Comparison of ENCODE assay signal across 20 mouse cellular contexts in the genomic region with DNA sequence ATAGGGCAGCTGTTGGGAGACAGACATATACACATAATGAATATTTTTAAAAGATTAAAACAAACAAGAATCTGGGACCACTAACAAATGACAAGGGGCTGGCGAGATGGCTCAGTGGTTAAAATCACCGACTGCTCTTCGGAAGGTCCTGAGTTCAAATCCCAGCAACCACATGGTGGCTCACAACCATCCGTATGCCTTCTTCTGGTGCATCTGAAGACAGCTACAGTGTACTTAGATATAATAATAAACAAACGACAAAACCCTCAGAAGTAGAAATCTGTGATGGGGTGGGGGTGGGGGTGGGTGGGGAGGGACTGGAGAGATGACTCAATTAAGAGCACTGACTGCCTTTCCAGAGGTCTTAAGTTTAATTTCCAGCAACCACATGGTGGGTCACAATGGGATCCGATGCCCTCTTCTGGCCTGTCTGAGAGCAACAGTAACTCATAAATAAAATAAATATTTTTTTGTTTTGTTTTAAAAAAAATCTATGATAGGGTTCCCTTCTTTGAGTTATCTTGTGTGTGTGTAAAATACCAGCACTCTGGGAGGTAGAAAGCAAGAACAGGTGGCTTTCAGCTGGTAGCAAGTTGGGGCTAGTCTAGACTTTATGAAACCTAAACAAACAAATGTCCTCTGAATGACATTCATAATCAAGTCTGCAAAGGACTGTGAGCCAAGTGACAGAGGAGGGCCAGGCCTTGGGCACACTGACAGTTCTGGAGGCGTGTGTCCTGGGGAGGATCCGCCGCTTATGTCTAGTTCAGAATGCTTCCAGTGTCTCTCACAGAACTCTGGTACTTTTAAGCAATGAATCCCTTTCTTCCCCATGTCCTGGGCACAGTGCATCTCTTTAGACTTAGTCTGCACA. TPM values are rescaled to one million over a fixed set of nuclear protein-coding genes. Genes with fewer than 3 reads are reported as not detected.
A peak's percentile ranks its signal among the peaks of the same experiment; 100 is the strongest.
DNase-seq lines count a peak whose midpoint lies in the region; ATAC-seq and TF ChIP-seq lines count a peak whose summit lies in the region.
"Had no signal": no experiment of that assay in that cellular context is flagged by ENCODE, and none has a peak within 500 bp of the region (broad histone marks: within the 10 kb centered on the region; RNA-seq: fewer than 3 reads in every experiment).

No protein-coding gene starts in this region.

- H3K36me3 ChIP-seq in lung, postnatal 0 days (ENCODE audit: insufficient read depth, low read length) = peaks cover 16% of the 10 kb centered on the region; the same call in 1 of the 2 replicates

- DNase-seq in gastrocnemius, adult 2 months = peak; percentile 11
- DNase-seq in gastrocnemius, postnatal 25 days = no peak
- DNase-seq in heart, postnatal 10 days = peak; percentile 21 to 25
- DNase-seq in heart, postnatal 36 days = no peak
- peak; percentile 30 for DNase-seq in lung, postnatal 0 days (ENCODE audit: low spot score)
- no peak for DNase-seq in lung, postnatal 14 days
- peak; percentile 19 for DNase-seq in A20 (ENCODE audit: low read depth, low spot score)
- no peak for DNase-seq in cerebellum, adult 9-11 months
- DNase-seq: cerebellum, postnatal 36 days; kidney, adult 8-10 months; kidney, postnatal 4 days; liver, embryonic 13.5 days; retina, postnatal 1 day had no signal

- no peak for TF ChIP-seq EP300 in lung, postnatal 0 days (IDR thresholded peaks at IDR 0.05)

- H3K9me3 ChIP-seq in lung, postnatal 0 days (ENCODE audit: low read length) = no peaks in the 10 kb centered on the region
- H3K9me3 ChIP-seq: embryonic facial prominence, embryonic 15.5 days; limb, embryonic 12.5 days; liver, embryonic 13.5 days; midbrain, embryonic 10.5 days; stomach, embryonic 15.5 days had no signal

- no peak for TF ChIP-seq CTCF in gastrocnemius, adult 2 months (IDR thresholded peaks at IDR 0.05)
- peak; percentile 32 for TF ChIP-seq CTCF in lung, postnatal 0 days (IDR thresholded peaks at IDR 0.05)

- H3K27ac ChIP-seq in gastrocnemius, adult 2 months = no peak overlapping the region
- no peak overlapping the region for H3K27ac ChIP-seq in lung, postnatal 0 days (ENCODE audit: low read length)
- H3K27ac ChIP-seq: embryonic facial prominence, embryonic 15.5 days; limb, embryonic 12.5 days; liver, embryonic 13.5 days; macrophage; midbrain, embryonic 10.5 days; stomach, embryonic 15.5 days had no signal

- 68% methylated on average over 9 of the region's 9 CpGs for WGBS in lung, postnatal 0 days

- no peak overlapping the region for H3K4me2 ChIP-seq in lung, postnatal 0 days (replicated peaks; ENCODE audit: low read depth, low read length)
- H3K4me2 ChIP-seq: embryonic facial prominence, embryonic 15.5 days; limb, embryonic 12.5 days; liver, embryonic 13.5 days; stomach, embryonic 15.5 days had no signal

- H3K4me3 ChIP-seq in gastrocnemius, adult 2 months = no peak overlapping the region
- no peak overlapping the region for H3K4me3 ChIP-seq in lung, postnatal 0 days (ENCODE audit: low read depth, low read length)
- H3K4me3 ChIP-seq: embryonic facial prominence, embryonic 15.5 days; limb, embryonic 12.5 days; liver, embryonic 13.5 days; midbrain, embryonic 10.5 days; stomach, embryonic 15.5 days had no signal

- intact Hi-C loops in gastrocnemius, adult 2 months (cut with DNase I) = no loop called here
- intact Hi-C loops in heart, postnatal 10 days (cut with DNase I) = no loop called here
- intact Hi-C loops in heart, postnatal 36 days (cut with DNase I) = loop anchor here (2.0 kb wide), 1 partner anchor 21 kb away; no protein-coding TSS in a partner anchor

- H3K4me1 ChIP-seq in lung, postnatal 0 days (ENCODE audit: insufficient read depth, low read depth, low read length) = no peaks in the 10 kb centered on the region
- H3K4me1 ChIP-seq: embryonic facial prominence, embryonic 15.5 days; limb, embryonic 12.5 days; liver, embryonic 13.5 days; midbrain, embryonic 10.5 days; stomach, embryonic 15.5 days had no signal

- peak; percentile 26 for ATAC-seq in lung, postnatal 0 days
- ATAC-seq: activated CD4-positive, CD25-positive, alpha-beta regulatory T cell, adult 4 months had no signal

- H3K9ac ChIP-seq in lung, postnatal 0 days (replicated peaks; ENCODE audit: low read depth) = no peak overlapping the region
- H3K9ac ChIP-seq: embryonic facial prominence, embryonic 15.5 days; limb, embryonic 12.5 days; liver, embryonic 13.5 days; stomach, embryonic 15.5 days had no signal

- H3K27me3 ChIP-seq in lung, postnatal 0 days (replicated peaks; ENCODE audit: insufficient read depth, low read length) = no peaks in the 10 kb centered on the region
- H3K27me3 ChIP-seq: embryonic facial prominence, embryonic 15.5 days; limb, embryonic 12.5 days; liver, embryonic 13.5 days; stomach, embryonic 15.5 days had no signal

RNA-seq across cellular contexts. Expression of a gene that starts 14.6 kb away (rescaled TPM):
- total RNA-seq in gastrocnemius, adult 2 months (2021) = 10 to 100 TPM; 10.6 to 11.2 TPM
- total RNA-seq in gastrocnemius, postnatal 25 days (2021) = 10 to 100 TPM; 11.6 to 11.7 TPM
- total RNA-seq in heart, postnatal 10 days (2021) = 10 to 100 TPM; 31.0 to 32.3 TPM
- 10 to 100 TPM; 18.1 to 20.3 TPM for total RNA-seq in heart, postnatal 36 days (2021)
- polyA plus RNA-seq in lung, postnatal 0 days (2015; fragmentation: Nextera tagmentation; extraction: Ambion mirVana) = 22.7 and 25.5 TPM in 2 replicates

RNA-seq across cellular contexts. Expression of a gene that starts 23.1 kb away (rescaled TPM):
- total RNA-seq in gastrocnemius, adult 2 months (2021) = 1,000 to 10,000 TPM in 1 of 2 experiments, 100 to 1,000 TPM in 1; 932 to 1,039 TPM
- 100 to 1,000 TPM; 829 to 878 TPM for total RNA-seq in gastrocnemius, postnatal 25 days (2021)
- 1,000 to 10,000 TPM; 1,171 to 1,193 TPM for total RNA-seq in heart, postnatal 10 days (2021)
- total RNA-seq in heart, postnatal 36 days (2021) = 100 to 1,000 TPM; 895 to 990 TPM
- polyA plus RNA-seq in lung, postnatal 0 days (2015; fragmentation: Nextera tagmentation; extraction: Ambion mirVana) = 3,759 and 4,424 TPM in 2 replicates

RNA-seq across cellular contexts. Expression of a gene that starts 27.7 kb away (rescaled TPM):
- total RNA-seq in gastrocnemius, adult 2 months (2021) = not detected
- not detected for total RNA-seq in gastrocnemius, postnatal 25 days (2021)
- under 1 TPM in 1 of 2 experiments, not detected in 1; 0.10 TPM for total RNA-seq in heart, postnatal 10 days (2021)
- total RNA-seq in heart, postnatal 36 days (2021) = not detected
- polyA plus RNA-seq in lung, postnatal 0 days (2015; fragmentation: Nextera tagmentation; extraction: Ambion mirVana) = 0.12 and 0.13 TPM in 2 replicates
- total RNA-seq: monocyte, adult 5-6 weeks had no signal
- polyA plus RNA-seq: activated CD4-positive, CD25-positive, alpha-beta regulatory T cell, adult 4 months; macrophage had no signal

RNA-seq across cellular contexts. Expression of a gene that starts 46.6 kb away (rescaled TPM):
- total RNA-seq in gastrocnemius, adult 2 months (2021) = 10 to 100 TPM; 65.6 to 73.1 TPM
- total RNA-seq in gastrocnemius, postnatal 25 days (2021) = 10 to 100 TPM; 58.3 to 58.8 TPM
- total RNA-seq in heart, postnatal 10 days (2021) = 10 to 100 TPM; 40.9 to 41.1 TPM
- 10 to 100 TPM; 45.2 to 49.4 TPM for total RNA-seq in heart, postnatal 36 days (2021)
- polyA plus RNA-seq in lung, postnatal 0 days (2015; fragmentation: Nextera tagmentation; extraction: Ambion mirVana) = 63.7 and 68.5 TPM in 2 replicates

RNA-seq across cellular contexts. Expression of a gene that starts 57.2 kb away (rescaled TPM):
- 10 to 100 TPM; 18.1 to 21.5 TPM for total RNA-seq in gastrocnemius, adult 2 months (2021)
- 10 to 100 TPM; 11.8 to 14.4 TPM for total RNA-seq in gastrocnemius, postnatal 25 days (2021)
- 1 to 10 TPM; 3.1 to 3.7 TPM for total RNA-seq in heart, postnatal 10 days (2021)
- 10 to 100 TPM; 10.4 to 13.6 TPM for total RNA-seq in heart, postnatal 36 days (2021)
- polyA plus RNA-seq in lung, postnatal 0 days (2015; fragmentation: Nextera tagmentation; extraction: Ambion mirVana) = 0.24 and 0.25 TPM in 2 replicates
- total RNA-seq: monocyte, adult 5-6 weeks had no signal
- polyA plus RNA-seq: activated CD4-positive, CD25-positive, alpha-beta regulatory T cell, adult 4 months had no signal

Comparison
In these comparisons a context has a peak if more than half of its experiments do, and no peak if none do; other contexts are left out.
1. DNase-seq: peak in gastrocnemius, adult 2 months (single experiment), heart, postnatal 10 days (2 of 2), lung, postnatal 0 days (single experiment) and A20 (single experiment); none in gastrocnemius, postnatal 25 days (single experiment), heart, postnatal 36 days (0 of 2), lung, postnatal 14 days (single experiment) and cerebellum, adult 9-11 months (single experiment).